Mouse (Mus musculus): ENCODE results near the gene Hist1h2bp. TPM values are rescaled to one million over a fixed set of nuclear protein-coding genes. Genes with fewer than 3 reads are reported as not detected.
"Not testable (repeated sequence)": the region's sequence is repeated elsewhere in the genome, so short reads cannot be mapped to it uniquely, and the experiment has no call there.

The Hist1h2bp gene
- total RNA-seq, 2 experiments from 2014 or later = 6.7 to 11.2 TPM

- intact Hi-C loops (cut with DNase I) = not testable (repeated sequence)
- peak in 1 of 2 experiments; percentile 31 for DNase-seq (ENCODE audit: low spot score in 2 of 2)
Measured at GRCm38 (mm10) chr13:21831418-21832394, 44.4 kb downstream of the Hist1h2bp start, which contains the start of gene Hist1h4n. Hist1h4n (minus strand) TSS chr13:21832196.

- DNase-seq (ENCODE audit: low spot score in 2 of 2); intact Hi-C loops (cut with DNase I): not testable (repeated sequence)
Measured at GRCm38 (mm10) chr13:21833461-21833860, 46.2 kb downstream of the Hist1h2bp start, which contains the start of the genes Hist1h2ap and Hist1h2br. Hist1h2ap (minus strand) TSS chr13:21833507. Hist1h2br (plus strand) TSS chr13:21833743.

Small RNA genes lying within 50 kb of the gene (microRNA-seq; reads per million reads assigned to microRNA genes)
- gene Gm19658 = 0 reads per million in 2 experiments
- 0 reads per million in 2 experiments for gene Gm44346
- gene Gm44454 = 0 reads per million in 2 experiments
- gene Gm44466 = 0 reads per million in 2 experiments

Other genes starting within 250 kb of the Hist1h2bp start
- gene Olfr1366, start 244.7 kb upstream of the Hist1h2bp start, total RNA-seq (2021) = not detected
- not detected for gene Olfr1535, start 227.6 kb upstream of the Hist1h2bp start, total RNA-seq (2021)
- gene Olfr1364, start 205.7 kb upstream of the Hist1h2bp start, total RNA-seq (2021) = not detected
- gene Olfr1362, start 173.4 kb upstream of the Hist1h2bp start, total RNA-seq (2021) = not detected
- not detected for gene Olfr11, start 144.9 kb upstream of the Hist1h2bp start, total RNA-seq (2021)
- not detected for gene Olfr1361, start 124.1 kb upstream of the Hist1h2bp start, total RNA-seq (2021)
- gene Olfr1360, start 110.1 kb upstream of the Hist1h2bp start, total RNA-seq (2021) = not detected
- not detected for gene Olfr1359, start 89.3 kb upstream of the Hist1h2bp start, total RNA-seq (2021)
- 10 to 100 TPM; 37.3 to 37.9 TPM for gene Hist1h2bl, start 71.3 kb upstream of the Hist1h2bp start, total RNA-seq (2021)
- gene Hist1h2ai, start 71.0 kb upstream of the Hist1h2bp start, total RNA-seq (2021) = 10 to 100 TPM; 17.2 to 25.6 TPM
- gene Hist1h3h, start 69.8 kb upstream of the Hist1h2bp start, total RNA-seq (2021) = 10 to 100 TPM; 46.6 to 56.8 TPM
- gene Hist1h2bm, start 65.4 kb upstream of the Hist1h2bp start, total RNA-seq (2021) = 1 to 10 TPM; 4.9 to 7.8 TPM
- 10 to 100 TPM; 15.4 to 16.2 TPM for gene Hist1h4j, start 52.4 kb upstream of the Hist1h2bp start, total RNA-seq (2021)
- 100 to 1,000 TPM; 311 to 320 TPM for gene Hist1h4k, start 37.0 kb upstream of the Hist1h2bp start, total RNA-seq (2021)
- gene Hist1h2ak, start 33.6 kb upstream of the Hist1h2bp start, total RNA-seq (2021) = 10 to 100 TPM; 13.2 to 15.7 TPM
- 10 to 100 TPM in 1 of 2 experiments, 1 to 10 TPM in 1; 9.6 to 16.1 TPM for gene Hist1h2bn, start 33.3 kb upstream of the Hist1h2bp start, total RNA-seq (2021)
- gene Hist1h1b, start 6.8 kb upstream of the Hist1h2bp start, total RNA-seq (2021) = 10 to 100 TPM in 1 of 2 experiments, 1 to 10 TPM in 1; 7.6 to 10.5 TPM
- 10 to 100 TPM; 51.4 to 75.0 TPM for gene Hist1h3i, start 4.1 kb upstream of the Hist1h2bp start, total RNA-seq (2021)
- gene Hist1h2an, start 243 bp upstream of the Hist1h2bp start, total RNA-seq (2021) = 1 to 10 TPM; 2.5 to 6.9 TPM
- gene Hist1h2bq, start 22.7 kb downstream of the Hist1h2bp start, total RNA-seq (2021) = 10 to 100 TPM; 43.6 to 56.5 TPM
- not detected for gene Hist1h2ao, start 23.0 kb downstream of the Hist1h2bp start, total RNA-seq (2021)
- gene Hist1h4m, start 24.3 kb downstream of the Hist1h2bp start, total RNA-seq (2021) = 100 to 1,000 TPM; 213 to 226 TPM
- gene Hist1h4n, start 44.7 kb downstream of the Hist1h2bp start, total RNA-seq (2021) = 10 to 100 TPM; 20.9 to 25.8 TPM
- gene Hist1h2ap, start 46.0 kb downstream of the Hist1h2bp start, total RNA-seq (2021) = 10 to 100 TPM; 46.9 to 49.5 TPM
- 10 to 100 TPM; 44.5 to 56.8 TPM for gene Hist1h2br, start 46.3 kb downstream of the Hist1h2bp start, total RNA-seq (2021)
- 1 to 10 TPM; 2.8 to 4.0 TPM for gene Zfp184, start 157.6 kb downstream of the Hist1h2bp start, total RNA-seq (2021)
- under 1 TPM in 1 of 2 experiments, not detected in 1; 0.23 TPM for gene Pom121l2, start 193.7 kb downstream of the Hist1h2bp start, total RNA-seq (2021)
- gene Prss16, start 222.3 kb downstream of the Hist1h2bp start, total RNA-seq (2021) = under 1 TPM in 1 of 2 experiments, not detected in 1; 0.19 TPM
- gene Hist1h2ah, start 248.1 kb downstream of the Hist1h2bp start, total RNA-seq (2021) = 10 to 100 TPM; 38.2 to 41.7 TPM
- 10 to 100 TPM; 21.5 to 26.9 TPM for gene Hist1h2bk, start 248.4 kb downstream of the Hist1h2bp start, total RNA-seq (2021)

Measured in left cerebral cortex, postnatal 14 days (tissue).